Mouse (Mus musculus) ES-Bruce4 (cell line): ENCODE measurements around the gene Chid1. TPM values are rescaled to one million over a fixed set of nuclear protein-coding genes. Genes with fewer than 3 reads are reported as not detected.

Experiments used
- H3K27ac ChIP-seq: 2 replicates; pipeline ENCODE4 v1.5.1; 2012; ENCODE audit warnings: low read length, inconsistent platforms; ENCODE audit not compliant: insufficient read depth
- H3K27me3 ChIP-seq: 2 replicates; pipeline ENCODE4 v1.6.1; 2012; ENCODE audit warnings: mild to moderate bottlenecking, low read length, inconsistent platforms; ENCODE audit not compliant: control insufficient read depth, poor library complexity, insufficient read depth, severe bottlenecking
- H3K36me3 ChIP-seq: 2 replicates; pipeline ENCODE4 v1.6.1; 2012; ENCODE audit warnings: inconsistent platforms, mild to moderate bottlenecking, low read length, moderate library complexity; ENCODE audit not compliant: control insufficient read depth, poor library complexity, insufficient read depth, severe bottlenecking
- H3K4me1 ChIP-seq: one replicate; pipeline ENCODE4 v1.8.1; 2011; ENCODE audit warnings: low read length; ENCODE audit not compliant: control insufficient read depth, insufficient read depth
- H3K4me3 ChIP-seq: 2 replicates; pipeline ENCODE4 v1.5.1; 2011; ENCODE audit warnings: low read depth, mild to moderate bottlenecking, low read length
- H3K9ac ChIP-seq: 2 replicates; pipeline ENCODE4 v1.6.1; 2012; ENCODE audit warnings: low read depth, mild to moderate bottlenecking, inconsistent platforms; ENCODE audit not compliant: poor library complexity, severe bottlenecking
- H3K9me3 ChIP-seq: replicated peaks from 2 replicates; pipeline ENCODE4 v1.6.1; 2012; ENCODE audit warnings: mild to moderate bottlenecking, low read length, inconsistent platforms; ENCODE audit not compliant: control insufficient read depth, poor library complexity, insufficient read depth, severe bottlenecking
- CTCF ChIP-seq: IDR thresholded peaks from one replicate; pipeline ENCODE4 v1.8.1; 2011; ENCODE audit warnings: low read depth, low read length
- EP300 ChIP-seq: IDR thresholded peaks from 2 replicates; pipeline ENCODE4 v1.6.1; 2011; ENCODE audit warnings: low read depth, low read length; ENCODE audit not compliant: insufficient read depth
- POLR2A ChIP-seq: IDR thresholded peaks from one replicate; pipeline ENCODE4 v1.8.1; 2011; ENCODE audit warnings: low read length; ENCODE audit not compliant: insufficient read depth
- polyA plus RNA-seq: library from polyadenylated mRNA; stranded (reverse); fragments of >200 nt; gene quantifications from 2 replicates; pipeline ENCODE4 v1.2.4, GENCODE M21; 2011; ENCODE audit warnings: low read depth; ENCODE audit not compliant: missing spikeins, insufficient read depth, insufficient read length

The Chid1 gene
- polyA plus RNA-seq, 1 experiment = 16.7 TPM

DNA sequence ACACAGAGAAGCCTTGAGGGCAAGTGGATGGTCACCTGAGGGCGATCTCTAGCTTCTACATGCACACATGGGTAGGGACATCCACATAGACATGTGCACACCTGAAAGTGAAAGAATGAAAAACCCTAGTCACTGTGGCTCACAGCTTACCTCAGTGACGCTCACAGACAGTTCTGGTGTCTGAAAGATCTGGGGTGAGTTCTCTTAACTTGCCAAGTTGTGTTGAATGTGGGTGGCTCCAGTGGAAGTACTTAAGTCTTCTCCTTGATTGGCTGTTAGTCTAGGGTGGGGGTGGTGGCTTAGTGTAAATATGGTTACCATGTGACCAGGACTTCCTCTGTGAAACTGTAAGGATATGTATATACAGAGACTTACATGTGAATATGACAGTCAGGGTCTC lies 39.3 kb upstream of the Chid1 start:
- H3K27me3 ChIP-seq = no peaks in the 10 kb centered on the region

DNA sequence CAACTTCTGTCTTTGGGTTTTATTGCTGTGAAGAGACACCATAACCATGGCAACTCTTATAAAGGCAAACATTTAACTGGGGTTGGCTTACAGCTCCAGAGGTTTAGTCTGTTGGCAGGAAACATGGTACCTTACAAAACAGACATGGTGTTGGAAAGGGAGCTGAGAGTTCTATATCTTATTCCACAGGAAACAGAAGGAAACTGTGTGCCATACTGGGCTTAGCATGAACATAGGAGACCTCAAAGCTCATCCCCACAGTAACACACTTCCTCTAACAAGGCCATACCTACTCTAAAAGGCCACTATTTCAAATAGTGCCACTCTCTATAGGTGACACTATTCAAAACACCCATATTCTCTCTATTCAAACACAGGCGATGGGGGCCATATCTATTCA lies 38.9 kb upstream of the Chid1 start:
- peaks cover 4% of the 10 kb centered on the region for H3K4me1 ChIP-seq
- no peak for TF ChIP-seq EP300
- no peak for TF ChIP-seq POLR2A
- TF ChIP-seq CTCF = no peak
- H3K9ac ChIP-seq = no peak overlapping the region
- H3K4me3 ChIP-seq = no peak overlapping the region
- no peaks in the 10 kb centered on the region for H3K27me3 ChIP-seq
- no peaks in the 10 kb centered on the region for H3K36me3 ChIP-seq
- H3K9me3 ChIP-seq = no peaks in the 10 kb centered on the region
- H3K27ac ChIP-seq = no peak overlapping the region

More for the DNA sequence above, 39.3 kb upstream of the Chid1 start:
- H3K9ac ChIP-seq = no peak overlapping the region
- H3K9me3 ChIP-seq = no peaks in the 10 kb centered on the region
- no peak overlapping the region for H3K4me3 ChIP-seq
- H3K36me3 ChIP-seq = no peaks in the 10 kb centered on the region
- H3K27ac ChIP-seq = no peak overlapping the region
- no peak for TF ChIP-seq POLR2A
- no peak for TF ChIP-seq CTCF
- no peak for TF ChIP-seq EP300
- peaks cover 4% of the 10 kb centered on the region for H3K4me1 ChIP-seq

DNA sequence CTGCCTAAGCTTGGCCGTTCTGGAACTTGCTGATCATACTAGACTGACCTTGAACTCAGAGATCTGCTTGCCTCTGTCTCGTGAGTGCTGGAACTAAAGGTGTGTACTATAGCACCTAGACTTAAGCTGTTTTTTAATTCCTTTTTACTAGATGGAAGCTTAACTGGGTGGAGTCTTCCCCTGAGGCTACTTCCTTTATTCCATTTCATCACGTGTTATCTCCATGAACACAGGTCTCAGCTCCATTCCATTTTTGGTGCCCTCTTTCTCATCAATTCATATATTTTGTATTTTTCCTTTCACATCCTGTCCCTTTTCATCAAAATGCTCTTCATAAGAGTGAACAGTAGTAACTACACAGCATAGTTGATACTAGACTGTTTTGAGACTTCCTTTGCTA lies 38.1 kb upstream of the Chid1 start:
- no peaks in the 10 kb centered on the region for H3K27me3 ChIP-seq
- no peaks in the 10 kb centered on the region for H3K36me3 ChIP-seq
- no peak overlapping the region for H3K27ac ChIP-seq
- TF ChIP-seq CTCF (no peak), EP300 (no peak), POLR2A (no peak)
- no peak overlapping the region for H3K9ac ChIP-seq
- H3K9me3 ChIP-seq = no peaks in the 10 kb centered on the region
- peaks cover 4% of the 10 kb centered on the region for H3K4me1 ChIP-seq
- no peak overlapping the region for H3K4me3 ChIP-seq

DNA sequence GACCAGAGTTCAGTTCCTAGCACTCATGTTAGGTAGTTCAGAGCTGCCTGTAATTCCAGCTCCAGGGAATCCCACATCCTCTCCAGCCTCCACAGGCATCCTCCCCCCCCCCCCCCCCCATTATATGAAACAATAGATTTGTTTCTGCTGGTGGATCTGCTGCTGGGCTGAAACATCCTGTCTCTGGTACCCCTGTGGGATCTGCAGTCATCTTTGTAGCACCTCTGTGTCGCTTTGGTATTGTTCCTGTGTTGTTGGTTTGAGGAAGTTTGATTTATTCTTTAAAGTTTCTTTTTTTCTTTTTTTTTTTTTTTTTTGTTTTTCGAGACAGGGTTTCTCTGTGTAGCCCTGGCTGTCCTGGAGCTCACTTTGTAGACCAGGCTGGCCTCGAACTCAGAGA lies 35.8 kb upstream of the Chid1 start:
- Histone ChIP-seq H3K36me3 (no peaks in the 10 kb centered on the region), H3K9me3 (no peaks in the 10 kb centered on the region), H3K27me3 (no peaks in the 10 kb centered on the region), H3K9ac (no peak overlapping the region), H3K4me1 (peaks cover 4% of the 10 kb centered on the region), H3K4me3 (no peak overlapping the region), H3K27ac (no peak overlapping the region)
- TF ChIP-seq EP300 (no peak), CTCF (no peak), POLR2A (no peak)

DNA sequence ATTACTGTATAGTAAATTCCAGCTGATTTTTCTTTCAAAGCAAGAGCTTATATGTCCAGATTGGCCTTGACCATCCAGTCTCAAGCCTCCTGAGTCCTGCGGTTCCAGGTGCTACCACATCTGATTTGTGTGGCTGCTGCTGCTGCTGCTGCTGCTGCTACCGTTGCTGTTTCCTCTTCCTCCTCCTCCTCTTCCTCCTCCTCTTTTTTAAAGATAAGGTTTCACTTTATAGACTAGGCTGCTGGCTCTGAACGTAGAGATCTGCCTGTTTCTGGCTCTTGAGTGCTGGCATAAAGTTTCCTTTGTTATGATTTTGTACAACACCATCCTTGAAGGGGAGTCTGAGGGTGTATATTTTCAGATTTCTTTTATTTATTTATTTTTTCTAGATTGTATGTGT lies 34.4 kb upstream of the Chid1 start:
- H3K4me1 ChIP-seq = peaks cover 6% of the 10 kb centered on the region
- H3K27ac ChIP-seq = no peak overlapping the region
- H3K27me3 ChIP-seq = no peaks in the 10 kb centered on the region
- TF ChIP-seq POLR2A = no peak
- no peak for TF ChIP-seq EP300
- no peak for TF ChIP-seq CTCF
- no peak overlapping the region for H3K4me3 ChIP-seq
- no peaks in the 10 kb centered on the region for H3K9me3 ChIP-seq
- no peak overlapping the region for H3K9ac ChIP-seq
- no peaks in the 10 kb centered on the region for H3K36me3 ChIP-seq

DNA sequence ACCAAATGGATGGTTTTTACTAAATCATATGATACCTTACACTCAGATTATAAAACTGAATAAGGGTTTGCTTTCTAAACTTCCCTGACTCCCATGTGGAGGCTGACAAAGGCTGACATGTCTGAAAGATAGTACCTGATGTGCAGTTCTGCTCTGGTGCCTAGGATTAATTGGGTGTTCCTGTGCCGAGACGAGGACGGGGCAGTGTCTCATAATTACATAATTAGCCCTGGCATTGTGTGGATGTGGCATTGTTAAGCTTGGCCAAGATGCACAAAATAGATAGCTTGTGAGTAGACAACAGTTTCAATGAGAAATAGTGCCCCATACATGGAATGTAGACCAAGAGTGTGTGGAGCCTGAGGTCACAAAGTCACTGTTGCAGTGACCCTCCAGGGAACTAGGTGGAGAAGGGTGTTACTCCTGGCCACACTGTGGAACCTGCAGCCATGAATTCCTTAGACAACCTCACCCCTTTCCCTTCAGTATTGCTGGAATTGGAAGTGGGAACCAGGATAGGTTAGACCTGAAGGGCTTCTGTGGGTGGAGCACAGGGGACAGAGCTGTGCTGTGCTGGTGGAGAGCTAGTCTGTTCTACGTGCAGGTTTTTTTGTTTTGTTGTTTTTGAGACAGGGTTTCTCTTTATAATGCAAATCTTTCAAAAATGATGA lies 31.1 kb upstream of the Chid1 start:
- Histone ChIP-seq H3K9me3 (no peaks in the 10 kb centered on the region), H3K36me3 (no peaks in the 10 kb centered on the region), H3K27ac (peak overlapping the region; percentile 94), H3K4me1 (peaks cover 5% of the 10 kb centered on the region), H3K4me3 (no peak overlapping the region), H3K9ac (no peak overlapping the region), H3K27me3 (no peaks in the 10 kb centered on the region)
- no peak for TF ChIP-seq EP300
- TF ChIP-seq POLR2A = no peak
- no peak for TF ChIP-seq CTCF
